Mouse (Mus musculus) liver, postnatal 0 days (tissue): ENCODE data around the gene Lrrc8b.

Source experiments
- CTCF ChIP-seq: sonication (generic); IDR thresholded peaks from 2 replicates; pipeline ENCODE4 v1.5.1; 2016; ENCODE audit warnings: antibody characterized with exemption, low read depth
- EP300 ChIP-seq: IDR thresholded peaks from 2 replicates; pipeline ENCODE4 v1.6.1; 2016; ENCODE audit warnings: antibody characterized with exemption, low read depth, mild to moderate bottlenecking

DNA sequence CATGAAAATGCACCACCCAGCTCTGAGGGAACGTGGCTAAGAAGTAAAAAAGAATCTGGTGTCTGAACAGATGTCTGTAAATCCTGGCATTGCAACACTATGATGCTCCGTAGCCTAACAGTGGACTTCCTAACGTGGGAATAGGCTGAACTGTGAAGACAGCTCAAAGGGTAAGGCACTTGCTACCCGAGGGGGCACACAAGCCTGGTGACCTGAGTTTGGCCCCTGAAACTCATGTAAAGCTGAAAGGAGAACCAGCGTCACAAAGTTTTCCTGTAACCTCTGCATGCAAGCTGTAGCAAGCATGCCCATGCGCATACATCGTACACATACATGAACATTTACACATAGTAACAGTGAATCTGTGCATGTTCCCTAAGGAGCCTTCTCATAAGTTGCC lies 81.0 kb downstream of the Lrrc8b start:
- TF ChIP-seq CTCF = no peak
- no peak for TF ChIP-seq EP300
